Mouse (Mus musculus): ENCODE measurements around the gene Slc13a2.

The Slc13a2 gene

GRCm38 (mm10) chr11:78355471-78356238, 66.4 kb downstream of the Slc13a2 start:
- in situ Hi-C loops (cut with MboI, MseI): no loop called here

GRCm38 (mm10) chr11:78354905-78355304, 67.1 kb downstream of the Slc13a2 start:
- in situ Hi-C loops (cut with MboI, MseI): no loop called here

GRCm38 (mm10) chr11:78353081-78353480, 68.9 kb downstream of the Slc13a2 start:
- in situ Hi-C loops (cut with MboI, MseI): no loop called here

- in situ Hi-C loops (cut with MboI, MseI): no loop called here
Observed at GRCm38 (mm10) chr11:78349441-78350358, 72.3 kb downstream of the Slc13a2 start.

- in situ Hi-C loops (cut with MboI, MseI): no loop called here
Observed at GRCm38 (mm10) chr11:78348474-78348873, 73.5 kb downstream of the Slc13a2 start.

GRCm38 (mm10) chr11:78347908-78348307, 74.1 kb downstream of the Slc13a2 start:
- in situ Hi-C loops (cut with MboI, MseI): no loop called here

Data from T-helper 1 cell (primary cell).